Mouse (Mus musculus) heart, embryonic 10.5 days (tissue): ENCODE data around the gene Fgfr2. TPM values are rescaled to one million over a fixed set of nuclear protein-coding genes. Genes with fewer than 3 reads are reported as not detected.
A peak's percentile ranks its signal among the peaks of the same experiment; 100 is the strongest.

ENCODE experiments used
- DNase-seq: peaks from one replicate; pipeline ENCODE4 v3.0.0-alpha.2; 2017; ENCODE audit warnings: low spot score
- H3K27ac ChIP-seq: fragments of 300-500 bp; sonication (generic); 2 replicates; pipeline ENCODE4 v1.5.1; 2016; ENCODE audit warnings: mild to moderate bottlenecking
- H3K27me3 ChIP-seq: fragments of 300-500 bp; sonication (generic); 2 replicates; pipeline ENCODE4 v1.6.1; 2016; ENCODE audit warnings: mild to moderate bottlenecking; ENCODE audit not compliant: poor library complexity, insufficient read depth, severe bottlenecking
- H3K36me3 ChIP-seq: fragments of 300-500 bp; sonication (generic); 2 replicates; pipeline ENCODE4 v1.6.1; 2016; ENCODE audit warnings: mild to moderate bottlenecking, moderate library complexity
- H3K4me1 ChIP-seq: fragments of 300-500 bp; sonication (generic); 2 replicates; pipeline ENCODE4 v1.6.1; 2016; ENCODE audit warnings: mild to moderate bottlenecking
- H3K4me3 ChIP-seq: fragments of 300-500 bp; sonication (generic); 2 replicates; pipeline ENCODE4 v1.5.1; 2016; ENCODE audit warnings: mild to moderate bottlenecking, moderate library complexity
- H3K9me3 ChIP-seq: fragments of 300-500 bp; sonication (generic); 2 replicates; pipeline ENCODE4 v1.6.1; 2016; ENCODE audit warnings: mild to moderate bottlenecking, moderate library complexity
- WGBS: fragments of 180-500 bp; shearing (Covaris S2); methylation state at CpG from one replicate; pipeline ENCODE4 v1.1.7; 2016; 5-methylcytosine and 5-hydroxymethylcytosine counted together
- polyA plus RNA-seq: library from polyadenylated mRNA; unstranded; fragments of >200 nt; fragmentation: Nextera tagmentation; extraction: Ambion mirVana; gene quantifications from 2 replicates; pipeline ENCODE4 v1.2.1, GENCODE M21; 2016

Gene Fgfr2
- polyA plus RNA-seq, 1 experiment from 2014 or later: 46.6 TPM

- no peak overlapping the region for H3K4me3 ChIP-seq
- H3K4me1 ChIP-seq: peaks cover 43% of the 10 kb centered on the region
- H3K36me3 ChIP-seq: no peaks in the 10 kb centered on the region
- H3K9me3 ChIP-seq: no peaks in the 10 kb centered on the region
- H3K27ac ChIP-seq: no peak overlapping the region
- H3K27me3 ChIP-seq: peaks cover 29% of the 10 kb centered on the region
- WGBS: 66% methylated on average over 6 of the region's 6 CpGs
- DNase-seq: no peak
These were observed 2832.0 kb downstream of the Fgfr2 start for GRCm38 (mm10) chr7:130291179-130291578.

- DNase-seq: no peak
- no peak overlapping the region for H3K4me3 ChIP-seq
- no peak overlapping the region; the same call in 1 of the 2 replicates for H3K27ac ChIP-seq
- H3K36me3 ChIP-seq: no peaks in the 10 kb centered on the region
- WGBS: 55% methylated on average over 9 of the region's 9 CpGs
- H3K4me1 ChIP-seq: peaks cover 43% of the 10 kb centered on the region
- H3K9me3 ChIP-seq: no peaks in the 10 kb centered on the region
- peaks cover 32% of the 10 kb centered on the region for H3K27me3 ChIP-seq
These were observed 2833.7 kb downstream of the Fgfr2 start for GRCm38 (mm10) chr7:130289428-130289790.

GRCm38 (mm10) chr7:130288719-130289427 is 2834.3 kb downstream of the Fgfr2 start:
- Histone ChIP-seq H3K9me3 (no peaks in the 10 kb centered on the region), H3K36me3 (no peaks in the 10 kb centered on the region), H3K4me3 (no peak overlapping the region), H3K4me1 (peaks cover 43% of the 10 kb centered on the region), H3K27me3 (peaks cover 32% of the 10 kb centered on the region), H3K27ac (no peak overlapping the region; the same call in 1 of the 2 replicates)
- DNase-seq: no peak
- 62% methylated on average over 11 of the region's 11 CpGs for WGBS

GRCm38 (mm10) chr7:130288248-130288647 is 2834.9 kb downstream of the Fgfr2 start:
- H3K4me1 ChIP-seq: peaks cover 43% of the 10 kb centered on the region
- WGBS: 67% methylated on average over 7 of the region's 7 CpGs
- no peak for DNase-seq
- 0 out of 2 replicates have a peak overlapping the region, but pooled peaks have one; percentile 29 for H3K27ac ChIP-seq
- H3K4me3 ChIP-seq: no peak overlapping the region
- no peaks in the 10 kb centered on the region for H3K36me3 ChIP-seq
- H3K27me3 ChIP-seq: peaks cover 32% of the 10 kb centered on the region
- H3K9me3 ChIP-seq: no peaks in the 10 kb centered on the region

- DNase-seq: no peak
- H3K4me3 ChIP-seq: no peak overlapping the region
- 64% methylated on average over 19 of the region's 19 CpGs for WGBS
- peaks cover 9% of the 10 kb centered on the region; the same call in 1 of the 2 replicates for H3K4me1 ChIP-seq
- H3K27me3 ChIP-seq: peaks cover 15% of the 10 kb centered on the region; the same call in 1 of the 2 replicates
- no peaks in the 10 kb centered on the region for H3K36me3 ChIP-seq
- H3K9me3 ChIP-seq: no peaks in the 10 kb centered on the region
- H3K27ac ChIP-seq: 0 out of 2 replicates have a peak overlapping the region, but pooled peaks have one; percentile 13
These were observed 2844.1 kb downstream of the Fgfr2 start for GRCm38 (mm10) chr7:130278738-130279705.

- peaks cover 9% of the 10 kb centered on the region; the same call in 1 of the 2 replicates for H3K4me1 ChIP-seq
- WGBS: 69% methylated on average over 11 of the region's 11 CpGs
- no peak overlapping the region; the same call in 1 of the 2 replicates for H3K27ac ChIP-seq
- no peaks in the 10 kb centered on the region for H3K36me3 ChIP-seq
- no peak overlapping the region for H3K4me3 ChIP-seq
- no peak for DNase-seq
- H3K27me3 ChIP-seq: peaks cover 15% of the 10 kb centered on the region; the same call in 1 of the 2 replicates
- H3K9me3 ChIP-seq: no peaks in the 10 kb centered on the region
These were observed 2845.0 kb downstream of the Fgfr2 start for GRCm38 (mm10) chr7:130278000-130278737.

- no peaks in the 10 kb centered on the region for H3K9me3 ChIP-seq
- WGBS: 14% methylated on average over 16 of the region's 16 CpGs
- no peak overlapping the region for H3K27ac ChIP-seq
These were observed 2849.9 kb downstream of the Fgfr2 start for GRCm38 (mm10) chr7:130273265-130273664.

GRCm38 (mm10) chr7:130270807-130271206 is 2852.3 kb downstream of the Fgfr2 start:
- peaks cover 10% of the 10 kb centered on the region; the same call in 1 of the 2 replicates for H3K4me1 ChIP-seq
- H3K36me3 ChIP-seq: no peaks in the 10 kb centered on the region
- H3K4me3 ChIP-seq: no peak overlapping the region
- H3K9me3 ChIP-seq: no peaks in the 10 kb centered on the region
- H3K27me3 ChIP-seq: peaks cover 30% of the 10 kb centered on the region
- DNase-seq: no peak
- no peak overlapping the region for H3K27ac ChIP-seq
- 86% methylated on average over 5 of the region's 5 CpGs for WGBS

More at GRCm38 (mm10) chr7:130273265-130273664, 2849.9 kb downstream of the Fgfr2 start:
- DNase-seq: peak; percentile 79
- Histone ChIP-seq H3K4me3 (no peak overlapping the region), H3K4me1 (0 out of 2 replicates have a peak, but pooled peaks cover 4% of the 10 kb centered on the region), H3K27me3 (peaks cover 38% of the 10 kb centered on the region), H3K36me3 (no peaks in the 10 kb centered on the region)

- Histone ChIP-seq H3K4me1 (peaks cover 19% of the 10 kb centered on the region), H3K27ac (no peak overlapping the region), H3K27me3 (peaks cover 29% of the 10 kb centered on the region), H3K36me3 (no peaks in the 10 kb centered on the region), H3K4me3 (no peak overlapping the region), H3K9me3 (no peaks in the 10 kb centered on the region)
- WGBS: 51% methylated on average over 16 of the region's 16 CpGs
- no peak for DNase-seq
These were observed 2853.9 kb downstream of the Fgfr2 start for GRCm38 (mm10) chr7:130269124-130269867.

- Histone ChIP-seq H3K36me3 (no peaks in the 10 kb centered on the region), H3K27me3 (peaks cover 22% of the 10 kb centered on the region), H3K4me3 (no peak overlapping the region), H3K27ac (no peak overlapping the region), H3K9me3 (no peaks in the 10 kb centered on the region), H3K4me1 (peaks cover 32% of the 10 kb centered on the region)
- 38% methylated on average over 5 of the region's 5 CpGs for WGBS
- no peak for DNase-seq
These were observed 2856.1 kb downstream of the Fgfr2 start for GRCm38 (mm10) chr7:130267099-130267498.

GRCm38 (mm10) chr7:130266166-130266490 is 2857.0 kb downstream of the Fgfr2 start:
- H3K4me1 ChIP-seq: peaks cover 42% of the 10 kb centered on the region
- H3K27me3 ChIP-seq: peaks cover 18% of the 10 kb centered on the region; the same call in 1 of the 2 replicates
- peak overlapping the region; percentile 89 for H3K27ac ChIP-seq
- peak; percentile 91 for DNase-seq
- no peaks in the 10 kb centered on the region; the same call in 1 of the 2 replicates for H3K36me3 ChIP-seq
- peak overlapping the region; percentile 76 for H3K4me3 ChIP-seq
- under 1% methylated on average over 45 of the region's 52 CpGs for WGBS
- no peaks in the 10 kb centered on the region for H3K9me3 ChIP-seq
